Mouse (Mus musculus): ENCODE results near the gene Nek10.
"Not testable (repeated sequence)": the region's sequence is repeated elsewhere in the genome, so short reads cannot be mapped to it uniquely, and the experiment has no call there.

Nek10 gene

DNA sequence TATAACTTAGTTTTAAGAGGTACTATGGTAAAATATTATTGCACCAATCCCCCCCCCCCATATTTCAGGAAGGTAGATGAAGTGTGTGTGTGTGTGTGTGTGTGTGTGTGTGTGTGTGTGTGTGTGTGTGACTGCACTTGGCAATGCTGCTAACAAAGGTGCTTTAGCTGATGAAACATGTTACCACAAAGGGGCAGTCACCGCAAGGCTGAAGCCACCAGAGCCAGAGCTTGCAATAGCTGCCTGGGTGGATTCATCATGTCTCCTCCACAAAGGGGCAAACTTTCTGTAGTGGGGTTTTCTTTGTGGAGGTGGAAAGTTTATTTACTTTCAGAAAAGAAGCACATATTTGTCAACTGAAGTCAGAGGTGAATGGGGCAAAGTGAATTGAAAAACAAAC, 67.9 kb downstream of the Nek10 start:
- no peak for DNase-seq

DNA sequence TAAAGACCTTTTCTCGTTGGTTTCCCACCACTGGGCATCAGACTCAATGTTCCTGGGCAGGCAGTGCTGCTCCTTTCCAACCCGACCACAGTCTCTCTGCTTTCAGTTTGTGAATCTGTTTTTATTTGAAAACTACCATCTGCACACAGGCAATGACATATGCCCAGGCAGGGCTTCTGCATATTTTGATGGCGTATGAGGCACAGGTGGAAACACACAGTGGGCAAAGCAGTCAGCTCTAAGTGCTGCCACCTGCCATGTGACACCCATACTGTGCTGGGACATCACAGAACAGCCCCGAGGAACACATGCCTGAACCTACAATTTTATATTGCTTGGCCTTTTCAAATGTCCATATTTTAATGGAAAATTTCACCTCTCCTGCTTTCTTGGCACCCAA, 68.5 kb downstream of the Nek10 start:
- DNase-seq, result no peak

DNA sequence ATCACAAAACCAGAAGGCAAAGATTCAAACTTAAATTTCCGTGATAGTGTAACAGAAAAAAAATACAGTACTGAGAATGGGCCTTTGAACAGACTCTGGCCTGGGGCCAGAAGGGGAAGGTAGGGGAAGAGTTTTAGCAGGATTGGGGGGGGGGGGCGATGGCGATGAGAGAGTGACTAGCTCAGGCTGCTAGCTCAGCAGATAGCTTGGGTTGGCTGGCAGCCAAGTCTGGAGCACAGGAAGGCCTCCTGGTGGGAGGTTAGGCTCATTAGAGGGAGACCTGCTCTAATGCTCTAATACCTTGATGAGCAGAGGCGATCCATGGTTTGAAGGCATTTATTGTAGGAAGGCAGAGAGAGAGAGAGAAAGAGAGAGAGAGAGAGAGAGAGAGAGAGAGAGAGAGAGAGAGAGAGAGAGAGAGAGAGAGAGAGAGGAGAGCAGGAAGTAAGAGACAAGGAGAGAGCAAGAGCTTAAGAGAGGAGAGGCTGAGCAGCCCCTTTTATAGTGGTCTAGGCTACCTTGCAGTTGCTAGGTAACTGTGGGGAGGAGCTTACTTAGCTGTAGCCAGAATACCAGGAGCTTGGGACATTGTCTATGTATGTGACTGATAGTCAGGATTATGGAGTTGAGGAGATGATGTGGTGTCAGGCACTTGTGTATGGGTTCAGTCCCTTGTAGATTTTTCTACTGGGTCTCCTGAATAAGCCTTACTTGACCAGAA, 90.9 kb downstream of the Nek10 start:
- DNase-seq, result peak; percentile 83

DNA sequence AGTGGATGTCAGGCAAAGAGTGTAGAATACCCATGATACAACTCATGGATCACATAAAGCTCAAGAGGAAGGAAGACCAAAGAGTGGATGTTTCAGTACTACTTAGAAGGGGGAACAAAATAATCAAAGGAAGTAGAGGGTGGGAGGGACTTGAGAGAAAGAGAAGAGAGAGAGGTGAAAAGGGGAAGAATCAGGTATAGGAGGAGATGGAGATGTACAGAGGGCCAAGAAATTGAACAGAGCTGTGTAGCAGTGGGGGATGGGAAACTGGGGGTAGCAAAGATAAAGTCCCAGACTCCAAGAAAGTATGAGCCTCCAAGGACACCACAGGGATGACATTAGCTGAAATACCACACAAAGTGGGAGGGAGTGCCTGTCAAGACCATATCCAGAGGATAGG, 91.6 kb downstream of the Nek10 start:
- no peak for DNase-seq

DNA sequence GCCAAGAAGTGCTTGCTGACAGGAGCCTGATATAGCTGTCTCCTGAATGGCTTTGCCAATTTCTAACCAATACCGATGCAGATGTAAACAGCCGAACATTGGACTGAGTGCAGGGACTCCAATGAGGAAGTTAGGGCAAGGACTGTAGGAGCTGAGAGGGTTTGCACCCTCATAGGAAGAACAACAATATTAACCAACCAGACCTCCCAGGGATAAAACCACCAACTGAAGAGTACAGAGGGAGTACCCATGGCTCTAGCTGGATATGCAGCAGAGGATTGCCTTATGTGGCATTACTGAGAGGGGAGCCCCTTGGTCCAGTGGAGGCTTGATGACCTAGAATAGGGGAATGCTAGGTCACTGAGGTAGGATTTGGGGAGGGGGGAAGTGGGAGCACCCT, 92.1 kb downstream of the Nek10 start:
- no peak for DNase-seq

DNA sequence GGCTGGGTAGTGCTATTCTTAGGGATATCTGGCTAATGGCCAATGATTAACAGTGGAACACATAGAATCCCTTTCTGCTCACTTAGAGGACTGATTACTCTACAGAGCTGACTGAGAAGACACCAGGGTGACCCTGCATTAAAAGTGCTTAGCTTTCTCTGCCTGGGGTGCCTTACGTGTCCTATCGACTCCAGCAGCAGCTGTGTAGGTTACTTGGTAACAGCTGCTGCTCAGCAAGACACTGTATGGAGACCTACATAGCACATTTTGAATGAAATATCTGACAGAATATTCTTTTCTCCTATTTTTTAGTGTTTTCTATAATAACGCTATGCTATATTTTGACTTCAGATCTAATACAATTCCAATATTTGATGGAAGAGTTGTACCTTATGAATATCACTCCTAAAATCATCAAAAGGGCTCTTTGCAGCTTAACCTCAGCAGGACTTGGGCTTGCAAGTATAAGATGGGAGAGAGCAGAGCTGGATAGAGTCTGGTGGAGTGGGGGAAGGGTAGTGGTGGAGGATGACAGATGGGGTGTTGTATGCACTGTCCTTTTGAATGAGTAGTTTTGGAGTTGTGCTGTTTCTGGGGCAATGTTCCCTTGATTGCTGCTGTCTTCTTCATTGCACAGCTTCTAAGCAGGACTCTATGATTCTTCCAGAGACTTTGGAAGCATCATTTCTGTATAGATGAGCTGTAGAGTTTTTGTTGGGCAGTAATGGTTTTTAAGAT, 93.4 kb downstream of the Nek10 start:
- DNase-seq, result peak; percentile 38

DNA sequence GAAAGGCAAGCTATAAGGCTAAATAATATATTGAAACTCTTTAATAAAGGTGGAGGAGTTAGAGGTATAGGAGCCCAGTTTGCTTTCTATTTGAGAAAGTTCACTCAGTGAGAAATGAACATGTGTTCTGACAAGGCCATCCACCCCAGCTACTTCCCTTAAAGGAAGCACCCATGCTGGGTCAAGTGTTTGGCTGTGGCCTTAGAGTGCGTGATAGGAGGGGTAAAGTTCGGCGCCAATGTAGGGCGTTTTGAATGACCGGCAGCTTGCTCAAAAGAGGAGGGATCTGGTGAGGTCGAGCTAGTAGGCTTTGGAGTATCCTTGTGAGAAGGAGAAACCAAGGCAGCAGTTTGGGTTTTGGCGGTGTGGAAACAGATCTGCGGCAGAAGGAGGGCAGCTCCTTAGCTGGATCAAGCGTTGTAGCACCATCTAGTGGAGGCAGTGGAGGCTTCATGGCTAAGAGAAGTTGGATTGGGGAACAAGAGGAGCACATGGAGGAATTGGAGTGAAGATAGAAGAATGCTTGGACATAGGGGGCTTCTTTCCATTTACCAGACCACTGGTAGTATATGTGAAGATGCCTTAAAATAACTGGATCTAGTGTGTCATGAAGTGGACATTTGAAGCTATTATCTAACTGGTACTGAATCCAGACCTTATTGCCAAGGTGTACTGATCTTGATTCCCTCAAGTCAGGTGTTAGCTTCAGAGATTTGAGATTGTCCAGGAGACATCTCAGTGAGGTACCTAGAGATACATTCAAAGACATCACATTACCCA, 101.7 kb downstream of the Nek10 start:
- peak; percentile 81 for DNase-seq

DNA sequence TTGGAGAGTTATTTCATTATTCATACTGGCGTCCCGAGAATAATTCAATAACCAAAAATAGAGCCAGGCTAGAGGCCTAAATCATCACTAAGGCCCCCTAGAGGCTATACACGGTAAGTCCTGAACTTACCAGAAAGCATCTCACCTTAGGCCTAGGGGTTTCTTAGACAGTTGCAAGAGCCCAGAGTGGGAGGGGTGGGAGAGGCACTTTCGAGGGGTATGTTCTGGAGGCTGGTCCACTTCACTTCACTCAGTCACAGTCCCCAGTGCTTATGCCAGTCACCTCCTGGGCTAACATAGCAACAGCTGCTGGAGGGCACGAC, 102.3 kb downstream of the Nek10 start:
- DNase-seq, result peak; percentile 5

DNA sequence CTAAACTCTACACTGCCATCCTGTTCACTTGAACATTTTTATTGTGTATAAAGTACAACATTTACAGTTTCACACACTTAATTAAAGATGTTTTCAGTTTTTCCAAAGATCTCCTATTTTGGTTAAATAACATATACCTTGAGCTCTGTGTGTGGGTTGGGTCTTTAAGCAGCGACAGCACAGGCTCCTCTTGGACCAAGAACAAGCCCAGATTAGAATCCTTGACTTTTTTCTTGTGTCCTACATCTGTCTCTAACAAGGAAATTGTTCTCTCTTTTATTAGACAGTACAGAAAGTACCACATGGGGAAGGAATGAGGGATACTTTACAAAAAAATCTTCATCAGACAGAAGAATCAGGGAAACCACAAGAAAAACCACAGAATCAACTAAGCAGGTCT, 122.4 kb downstream of the Nek10 start:
- DNase-seq, result no peak

DNA sequence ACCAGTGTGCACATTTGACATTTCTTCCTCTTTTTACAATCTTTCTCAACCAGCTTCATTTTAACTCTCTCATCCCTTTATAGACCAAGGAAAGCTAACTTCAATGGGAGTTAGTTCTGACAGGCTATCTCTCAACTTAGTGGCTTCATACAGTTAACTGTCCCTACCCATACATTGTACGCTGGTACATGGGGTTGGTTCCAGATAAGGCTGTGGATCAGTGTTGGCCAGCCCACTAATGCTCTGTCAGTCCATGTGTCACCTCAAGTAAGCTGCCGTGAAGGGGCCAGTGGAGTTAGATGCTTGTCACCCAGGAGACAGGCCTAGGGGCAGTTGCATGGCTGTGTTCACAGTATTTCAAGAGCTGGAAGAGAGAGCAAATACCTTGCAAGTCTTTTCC, 124.3 kb downstream of the Nek10 start:
- DNase-seq, result no peak

DNA sequence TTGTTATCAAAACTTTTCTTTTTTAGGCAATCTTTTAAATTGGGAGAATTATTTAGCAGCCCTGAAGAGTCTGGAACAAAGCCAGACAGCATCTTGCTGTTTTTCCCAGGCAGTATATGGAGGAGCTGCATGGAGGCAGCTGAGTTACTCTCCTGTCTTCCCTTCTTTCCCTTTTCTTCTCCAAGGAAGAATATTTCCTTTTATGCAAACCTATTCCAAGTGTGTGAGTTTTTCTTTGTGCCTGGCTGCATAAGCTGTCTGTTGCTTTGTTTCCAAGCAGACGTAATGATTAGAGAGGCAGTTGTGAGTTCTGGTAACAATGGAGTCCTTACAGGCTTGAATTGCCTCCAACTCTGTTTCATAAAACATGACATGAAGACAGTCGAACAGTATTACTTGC, 131.8 kb downstream of the Nek10 start:
- no peak for DNase-seq

DNA sequence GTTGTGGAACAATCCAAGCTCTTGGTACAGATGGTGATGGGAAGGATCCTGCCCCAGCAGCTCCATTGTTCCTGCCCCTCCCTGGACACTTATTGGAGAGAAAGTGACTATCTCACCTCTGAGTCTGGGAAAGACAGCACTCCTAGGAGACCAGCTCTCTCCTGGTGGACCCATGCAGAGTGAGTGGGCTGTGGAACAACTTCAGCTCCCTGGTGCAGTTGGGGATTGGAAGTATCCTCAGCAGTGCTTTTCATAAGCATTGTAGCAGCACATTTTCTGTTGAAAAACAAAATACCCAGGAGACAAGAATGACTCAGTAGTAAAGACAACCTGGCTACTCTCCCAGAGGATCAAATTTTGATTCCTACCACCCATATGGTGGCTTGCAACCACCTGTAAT, 142.7 kb downstream of the Nek10 start:
- no peak for DNase-seq

DNA sequence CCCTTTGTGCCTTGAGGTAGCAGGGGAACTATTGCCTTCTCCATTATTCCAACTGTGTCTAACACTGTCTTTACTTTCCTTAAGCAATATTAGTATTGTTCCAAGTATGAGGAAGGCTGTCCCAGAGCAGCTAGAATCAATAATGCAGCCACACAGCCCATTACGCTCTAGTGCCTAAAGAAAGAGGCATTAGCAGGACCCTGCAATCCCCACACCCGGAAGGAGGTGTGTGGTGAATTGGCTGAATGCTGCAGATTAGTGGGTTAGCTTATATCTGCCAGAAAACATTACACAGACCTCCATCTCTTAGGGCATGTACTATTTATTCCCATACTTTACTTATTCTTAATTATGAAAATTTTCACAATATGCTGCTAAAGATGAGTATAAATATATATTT, 145.8 kb downstream of the Nek10 start:
- DNase-seq, result peak; percentile 63

DNA sequence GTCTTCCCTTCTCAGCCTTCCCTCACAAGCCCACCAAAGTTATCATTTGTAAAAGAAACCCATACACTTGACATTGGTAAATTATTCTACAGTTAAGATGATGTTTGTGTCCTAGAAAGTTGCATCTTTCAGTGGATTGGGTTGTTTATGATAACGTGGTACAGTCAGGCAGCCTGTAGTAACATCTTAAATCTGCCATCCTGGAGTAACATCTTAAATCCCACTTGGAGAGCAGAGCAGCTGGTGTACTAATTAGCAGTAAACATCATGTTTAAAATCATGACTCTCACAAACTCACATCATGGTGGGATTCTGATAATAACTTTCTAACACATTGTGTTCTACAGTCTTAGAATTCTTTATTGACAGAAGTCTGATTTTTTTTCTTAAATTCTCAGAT, 148.6 kb downstream of the Nek10 start:
- no peak for DNase-seq

DNA sequence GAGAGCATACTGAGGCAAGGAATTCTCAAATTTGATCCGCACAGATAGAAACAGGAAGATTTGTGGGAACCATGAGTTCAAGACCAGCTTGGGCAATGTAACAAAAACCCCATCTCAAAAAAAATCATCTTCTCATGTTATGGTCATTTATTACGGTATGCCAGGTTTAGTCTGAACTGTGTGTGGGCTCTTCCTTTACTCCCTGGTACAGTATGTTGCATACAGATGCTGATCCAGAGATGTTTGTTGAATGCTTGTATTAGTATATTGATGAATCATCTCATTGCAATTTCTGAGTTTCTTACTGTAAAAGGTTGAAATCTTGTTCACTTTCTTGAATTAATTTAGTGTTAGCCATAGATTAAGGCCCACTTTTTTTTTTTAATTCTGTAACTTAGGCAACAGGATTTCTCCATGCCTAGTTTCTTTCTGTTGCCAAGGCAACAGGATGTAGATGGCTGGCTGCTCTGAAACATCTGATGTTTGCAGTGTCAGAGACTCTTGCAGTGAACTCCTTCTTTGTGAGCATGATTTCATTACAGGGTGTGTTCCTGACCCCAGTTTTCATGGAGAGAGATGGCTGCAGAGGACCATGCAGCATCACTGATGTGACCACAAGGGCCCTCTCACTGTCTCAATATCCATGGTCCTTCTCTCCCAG, 156.7 kb downstream of the Nek10 start:
- no peak for DNase-seq

DNA sequence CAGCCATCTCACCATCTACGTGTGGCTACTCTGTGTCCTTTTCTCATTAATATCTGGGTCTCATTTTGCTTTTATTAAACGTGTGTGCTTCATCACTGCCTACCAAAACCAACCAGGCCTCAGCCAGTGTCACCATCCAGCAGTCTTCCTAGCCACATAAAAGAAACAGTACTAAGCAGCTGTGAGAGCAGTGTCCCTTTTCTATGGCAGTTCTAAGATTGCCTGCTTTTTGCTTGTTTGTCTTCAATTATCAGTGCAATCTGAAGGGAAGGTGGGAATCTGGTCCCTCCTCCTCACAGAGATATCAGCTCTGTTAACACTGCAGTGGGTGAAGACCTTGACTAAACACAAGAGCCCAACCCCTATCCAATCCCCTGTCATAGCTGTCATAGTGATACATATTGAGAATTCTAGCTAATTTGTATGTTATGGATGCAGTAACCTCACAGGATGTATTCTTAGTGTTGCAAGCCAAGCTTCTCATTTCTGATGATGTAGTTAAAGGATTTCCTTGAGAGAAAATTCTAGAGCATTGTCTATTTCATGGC, 157.3 kb downstream of the Nek10 start:
- no peak for DNase-seq

DNA sequence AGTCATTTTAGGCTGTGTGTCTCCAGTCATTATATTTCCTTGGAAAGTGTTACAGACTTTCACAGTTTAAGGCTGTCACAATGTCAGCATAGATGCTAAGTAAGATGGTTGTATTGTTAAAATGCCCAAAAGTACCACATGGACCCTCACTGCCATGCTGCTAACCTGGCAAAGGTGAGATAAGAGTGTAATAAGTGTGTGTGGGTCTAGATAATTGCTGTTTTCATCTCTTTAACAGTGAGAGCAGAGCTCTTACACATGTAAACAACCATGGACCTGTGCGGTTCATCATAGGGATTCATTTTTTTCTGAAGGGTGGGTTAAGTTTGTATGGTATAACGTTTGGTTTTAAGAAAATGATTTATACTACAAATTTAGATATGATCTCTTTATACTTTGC, 167.4 kb downstream of the Nek10 start:
- DNase-seq, result no peak

DNA sequence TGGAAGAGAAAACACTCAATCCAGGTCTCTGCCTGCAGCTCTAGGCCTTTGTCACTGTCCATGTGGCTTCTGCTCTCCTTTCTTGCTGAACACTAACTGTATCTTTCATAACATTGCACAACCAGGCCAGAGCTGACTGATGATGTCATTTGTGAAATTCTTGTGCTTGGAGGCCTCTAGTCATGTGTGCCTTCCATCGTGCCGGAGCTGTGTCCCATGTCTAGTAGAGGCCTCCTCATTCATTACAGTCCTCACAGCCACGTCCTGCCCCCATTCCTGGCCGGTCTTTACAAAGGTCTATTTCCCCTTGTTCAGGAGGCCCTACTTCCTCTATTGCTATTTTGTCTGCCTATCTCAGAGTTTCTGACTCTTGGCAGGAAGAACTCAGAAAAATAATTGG, 167.8 kb downstream of the Nek10 start:
- no peak for DNase-seq

DNA sequence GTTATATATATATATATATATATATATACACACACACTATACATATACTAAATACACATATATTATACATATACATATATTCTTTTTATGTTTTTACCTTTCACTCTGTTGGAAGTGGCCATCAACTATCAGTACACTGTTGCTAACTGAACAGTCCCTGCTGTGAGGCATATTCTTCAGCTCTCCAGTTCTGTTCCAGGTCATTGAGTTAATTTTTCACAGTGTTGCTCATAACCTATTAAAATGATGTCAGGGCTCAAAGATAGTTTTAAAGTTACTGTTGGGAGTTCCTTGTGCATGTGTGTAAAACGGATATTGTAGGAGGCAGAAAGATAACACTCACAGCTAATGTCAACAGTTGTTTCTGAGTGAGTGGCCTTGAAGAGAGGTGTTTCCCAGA, 170.9 kb downstream of the Nek10 start:
- peak; percentile 12 for DNase-seq

DNA sequence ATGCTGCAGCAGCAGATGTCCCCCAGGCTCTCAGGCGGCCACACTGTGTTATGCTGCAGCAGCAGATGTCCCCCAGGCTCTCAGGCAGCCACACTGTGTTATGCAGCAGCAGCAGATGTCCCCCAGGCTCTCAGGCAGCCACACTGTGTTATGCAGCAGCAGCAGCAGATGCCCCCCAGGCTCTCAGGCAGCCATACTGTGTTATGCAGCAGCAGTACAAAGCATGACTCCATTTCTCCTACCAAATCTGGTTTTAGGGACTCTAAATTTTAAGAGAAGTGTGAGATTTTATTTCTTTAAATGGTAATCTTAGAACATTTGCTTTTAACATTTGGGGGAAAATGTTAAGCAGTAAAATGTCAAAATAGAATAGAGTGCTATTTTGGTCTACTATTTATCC, 180.9 kb downstream of the Nek10 start:
- not testable (repeated sequence) for DNase-seq

DNA sequence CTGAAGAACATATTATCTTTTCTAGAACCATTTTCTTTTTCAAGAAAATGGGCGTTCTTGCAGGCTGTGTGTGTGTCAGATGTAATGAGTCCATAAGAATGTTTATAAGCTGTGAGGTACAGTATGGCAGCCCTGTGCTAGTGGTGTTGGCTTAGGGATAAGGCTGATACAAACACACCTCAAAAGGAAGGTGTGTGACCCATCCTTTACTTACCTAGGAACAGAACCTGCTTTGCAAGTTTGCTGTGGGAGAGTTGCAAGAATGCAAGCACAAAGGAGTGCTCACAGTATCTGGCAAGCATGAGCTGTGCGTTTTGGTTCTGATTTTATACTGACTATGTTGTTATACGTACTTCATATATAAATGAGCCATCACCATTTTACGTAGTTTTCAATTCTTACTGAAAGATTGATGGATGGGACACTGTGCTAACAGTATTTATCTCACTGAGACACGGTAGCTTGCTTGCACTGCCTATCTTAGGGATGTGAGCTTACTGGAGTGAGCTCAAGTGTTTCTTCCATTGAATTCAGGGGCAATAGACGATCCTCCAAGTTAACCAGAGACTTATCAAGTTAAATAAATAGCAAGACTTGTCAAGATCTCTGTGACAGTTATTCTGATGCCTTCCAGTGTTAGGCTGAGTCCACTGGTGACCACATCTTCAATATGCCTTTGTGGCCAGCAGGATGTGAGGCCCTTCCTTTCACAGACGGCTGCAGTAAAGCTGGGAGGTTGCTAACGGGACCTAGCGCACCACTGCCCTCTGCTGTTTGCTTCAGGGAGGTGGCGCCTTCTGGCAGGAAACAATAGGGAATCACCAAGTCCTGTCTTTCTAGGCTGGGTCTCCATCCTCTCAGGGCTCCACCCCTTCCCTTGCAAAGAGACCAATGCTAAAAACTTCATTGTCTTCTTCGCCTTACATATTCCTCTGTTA, 181.8 kb downstream of the Nek10 start:
- DNase-seq, result peak; percentile 88

DNA sequence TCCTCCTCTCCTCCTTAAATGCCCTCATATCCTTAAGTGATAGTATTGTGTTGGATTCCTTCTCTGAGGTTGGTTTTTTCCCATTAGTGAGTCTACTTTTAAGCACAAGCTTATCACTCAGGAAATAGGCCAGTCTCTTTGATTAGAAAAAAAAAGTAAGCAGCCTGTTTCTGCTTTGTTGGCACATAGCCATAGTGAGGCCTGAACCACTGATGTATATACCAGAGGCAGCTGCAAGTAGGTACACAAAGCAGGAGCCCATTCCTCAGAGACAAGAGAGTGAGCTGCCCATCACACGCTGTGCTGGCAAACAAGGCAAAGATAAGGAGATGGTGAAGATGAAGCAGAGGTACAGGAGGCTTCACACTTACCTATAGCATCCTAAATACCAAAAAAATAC, 184.2 kb downstream of the Nek10 start:
- peak; percentile 10 for DNase-seq

Measured in retina, postnatal 1 day (tissue).